Mouse (Mus musculus) induced T-regulatory cell, adult 2 months (primary cell): Measurements from ENCODE around the gene Gm7942.
"Not testable (repeated sequence)": the region's sequence is repeated elsewhere in the genome, so short reads cannot be mapped to it uniquely, and the experiment has no call there.

Experiments
- DNase-seq: peaks from one replicate; pipeline ENCODE4 v3.0.0-alpha.2; 2012; ENCODE audit warnings: low read depth

Gm7942 gene

GRCm38 (mm10) chr5:95106638-95107037, at the start of gene Gm7942:
Gene Gm7942 (plus strand): TSS chr5:95106938.
- DNase-seq: not testable (repeated sequence)
